Mouse (Mus musculus): ENCODE data around the gene Fkbp5. TPM values are rescaled to one million over a fixed set of nuclear protein-coding genes. Genes with fewer than 3 reads are reported as not detected.
"Not testable (repeated sequence)": the region's sequence is repeated elsewhere in the genome, so short reads cannot be mapped to it uniquely, and the experiment has no call there.

Gene Fkbp5
- 185 TPM in 1 of 2 replicates, not detected in the other for polyA plus RNA-seq (2012; ENCODE audit: insufficient read depth, insufficient read length, low replicate concordance, missing spikeins)

GRCm38 (mm10) chr17:28517441-28517955, at the start of gene Fkbp5:
Fkbp5 (minus strand) TSS chr17:28517527.
- Histone ChIP-seq H3K4me1 (ENCODE audit: control insufficient read depth, insufficient read depth, low read length) (peaks cover 24% of the 10 kb centered on the region), H3K4me3 (ENCODE audit: insufficient read depth, low read depth, low read length) (peak within 1 kb of the TSS; percentile 54), H3K27ac (ENCODE audit: insufficient read depth, low read depth, low read length) (peak within 1 kb of the TSS; percentile 72)
- WGBS = 9% methylated on average over 16 of the region's 16 CpGs
- TF ChIP-seq CTCF (IDR thresholded peaks at IDR 0.05; ENCODE audit: insufficient read depth, low read depth, low read length) = no peak
- no peak for TF ChIP-seq POLR2A (IDR thresholded peaks at IDR 0.05; ENCODE audit: insufficient read depth, low read depth, low read length)

- no peaks in the 10 kb centered on the region for H3K4me1 ChIP-seq (ENCODE audit: control insufficient read depth, insufficient read depth, low read length)
- TF ChIP-seq CTCF (IDR thresholded peaks at IDR 0.05; ENCODE audit: insufficient read depth, low read depth, low read length) = no peak
- TF ChIP-seq POLR2A (IDR thresholded peaks at IDR 0.05; ENCODE audit: insufficient read depth, low read depth, low read length) = no peak
- no peak overlapping the region for H3K27ac ChIP-seq (ENCODE audit: insufficient read depth, low read depth, low read length)
- no peak overlapping the region for H3K4me3 ChIP-seq (ENCODE audit: insufficient read depth, low read depth, low read length)
Observed at GRCm38 (mm10) chr17:28565181-28565580, 47.9 kb upstream of the Fkbp5 start.

- Histone ChIP-seq H3K27ac (ENCODE audit: insufficient read depth, low read depth, low read length) (no peak overlapping the region), H3K4me1 (ENCODE audit: control insufficient read depth, insufficient read depth, low read length) (peaks cover 2% of the 10 kb centered on the region; the same call in 1 of the 2 replicates), H3K4me3 (ENCODE audit: insufficient read depth, low read depth, low read length) (no peak overlapping the region)
- 62% methylated on average over 7 of the region's 7 CpGs for whole genome bisulfite sequencing
- TF ChIP-seq CTCF (IDR thresholded peaks at IDR 0.05; ENCODE audit: insufficient read depth, low read depth, low read length) = no peak
- no peak for TF ChIP-seq POLR2A (IDR thresholded peaks at IDR 0.05; ENCODE audit: insufficient read depth, low read depth, low read length)
Observed at GRCm38 (mm10) chr17:28561613-28562012, 44.3 kb upstream of the Fkbp5 start.

- TF ChIP-seq POLR2A (IDR thresholded peaks at IDR 0.05; ENCODE audit: insufficient read depth, low read depth, low read length) (no peak), CTCF (IDR thresholded peaks at IDR 0.05; ENCODE audit: insufficient read depth, low read depth, low read length) (no peak)
- 96% methylated on average over 4 of the region's 4 CpGs for WGBS
Observed at GRCm38 (mm10) chr17:28560598-28560997, 43.3 kb upstream of the Fkbp5 start, which contains the start of gene Clps. Clps (minus strand) TSS chr17:28560766.

GRCm38 (mm10) chr17:28557772-28558171, 40.4 kb upstream of the Fkbp5 start:
- WGBS = 80% methylated on average over 6 of the region's 6 CpGs
- H3K4me3 ChIP-seq (ENCODE audit: insufficient read depth, low read depth, low read length) = no peak overlapping the region
- TF ChIP-seq CTCF (IDR thresholded peaks at IDR 0.05; ENCODE audit: insufficient read depth, low read depth, low read length) (no peak), POLR2A (IDR thresholded peaks at IDR 0.05; ENCODE audit: insufficient read depth, low read depth, low read length) (no peak)
- no peak overlapping the region for H3K27ac ChIP-seq (ENCODE audit: insufficient read depth, low read depth, low read length)
- peaks cover 7% of the 10 kb centered on the region for H3K4me1 ChIP-seq (ENCODE audit: control insufficient read depth, insufficient read depth, low read length)

More at GRCm38 (mm10) chr17:28560598-28560997, 43.3 kb upstream of the Fkbp5 start, which contains the start of gene Clps:
- peaks cover 2% of the 10 kb centered on the region; the same call in 1 of the 2 replicates for H3K4me1 ChIP-seq (ENCODE audit: control insufficient read depth, insufficient read depth, low read length)
- H3K27ac ChIP-seq (ENCODE audit: insufficient read depth, low read depth, low read length) = no peak within 1 kb of the TSS
- H3K4me3 ChIP-seq (ENCODE audit: insufficient read depth, low read depth, low read length) = no peak within 1 kb of the TSS

- H3K4me1 ChIP-seq (ENCODE audit: control insufficient read depth, insufficient read depth, low read length) = peaks cover 7% of the 10 kb centered on the region
- H3K4me3 ChIP-seq (ENCODE audit: insufficient read depth, low read depth, low read length) = no peak overlapping the region
- TF ChIP-seq CTCF (IDR thresholded peaks at IDR 0.05; ENCODE audit: insufficient read depth, low read depth, low read length) (no peak), POLR2A (IDR thresholded peaks at IDR 0.05; ENCODE audit: insufficient read depth, low read depth, low read length) (no peak)
- no peak overlapping the region for H3K27ac ChIP-seq (ENCODE audit: insufficient read depth, low read depth, low read length)
- WGBS = 54% methylated on average over 6 of the region's 6 CpGs
Observed at GRCm38 (mm10) chr17:28556635-28557396, 39.5 kb upstream of the Fkbp5 start.

- H3K4me1 ChIP-seq (ENCODE audit: control insufficient read depth, insufficient read depth, low read length); H3K4me3 ChIP-seq (ENCODE audit: insufficient read depth, low read depth, low read length); H3K27ac ChIP-seq (ENCODE audit: insufficient read depth, low read depth, low read length): not testable (repeated sequence)
- WGBS = 93% methylated on average over 4 of the region's 4 CpGs
Observed at GRCm38 (mm10) chr17:28554021-28554420, 36.7 kb upstream of the Fkbp5 start.

- TF ChIP-seq POLR2A (IDR thresholded peaks at IDR 0.05; ENCODE audit: insufficient read depth, low read depth, low read length) (no peak), CTCF (IDR thresholded peaks at IDR 0.05; ENCODE audit: insufficient read depth, low read depth, low read length) (peak; percentile 86)
- WGBS = 6% methylated on average over 14 of the region's 14 CpGs
- H3K4me3 ChIP-seq (ENCODE audit: insufficient read depth, low read depth, low read length) = no peak overlapping the region
Observed at GRCm38 (mm10) chr17:28553040-28553793, 35.9 kb upstream of the Fkbp5 start.

GRCm38 (mm10) chr17:28549111-28549510, 31.8 kb upstream of the Fkbp5 start, which contains the start of gene Clpsl2:
Clpsl2 (plus strand) TSS chr17:28549411.
- H3K27ac ChIP-seq (ENCODE audit: insufficient read depth, low read depth, low read length) = no peak within 1 kb of the TSS
- 77% methylated on average over 14 of the region's 14 CpGs for WGBS
- TF ChIP-seq CTCF (IDR thresholded peaks at IDR 0.05; ENCODE audit: insufficient read depth, low read depth, low read length) = no peak
- TF ChIP-seq POLR2A (IDR thresholded peaks at IDR 0.05; ENCODE audit: insufficient read depth, low read depth, low read length) = no peak

More at GRCm38 (mm10) chr17:28553040-28553793, 35.9 kb upstream of the Fkbp5 start:
- Histone ChIP-seq H3K27ac (ENCODE audit: insufficient read depth, low read depth, low read length) (no peak overlapping the region), H3K4me1 (ENCODE audit: control insufficient read depth, insufficient read depth, low read length) (peaks cover 7% of the 10 kb centered on the region)

More at GRCm38 (mm10) chr17:28549111-28549510, 31.8 kb upstream of the Fkbp5 start, which contains the start of gene Clpsl2:
- H3K4me3 ChIP-seq (ENCODE audit: insufficient read depth, low read depth, low read length) = no peak within 1 kb of the TSS
- H3K4me1 ChIP-seq (ENCODE audit: control insufficient read depth, insufficient read depth, low read length) = peaks cover 5% of the 10 kb centered on the region

Measured in olfactory bulb, adult 2 months (tissue).